Mouse (Mus musculus) activated CD4-positive, CD25-positive, alpha-beta regulatory T cell, adult 4 months (primary cell): ENCODE measurements around the gene Snx14. TPM values are rescaled to one million over a fixed set of nuclear protein-coding genes. Genes with fewer than 3 reads are reported as not detected.

ENCODE experiments used
- ATAC-seq: one replicate; pipeline ENCODE4 v1.8.0; 2017
- polyA plus RNA-seq, 2 experiments: library from polyadenylated mRNA; unstranded; fragments of 100-300 nt; shearing (Covaris generic); gene quantifications; one replicate each; pipeline ENCODE4 v1.2.1; 2017

The Snx14 gene
- polyA plus RNA-seq, 2 experiments from 2014 or later = 40.0 to 44.5 TPM

GRCm38 (mm10) chr9:88342241-88342640 lies 96.5 kb downstream of the Snx14 start:
- no peak for ATAC-seq

- ATAC-seq = no peak
Observed at GRCm38 (mm10) chr9:88340819-88341218, 97.9 kb downstream of the Snx14 start.

- no peak for ATAC-seq
Observed at GRCm38 (mm10) chr9:88335839-88336238, 102.9 kb downstream of the Snx14 start.

GRCm38 (mm10) chr9:88332447-88332846 lies 106.3 kb downstream of the Snx14 start:
- peak; percentile 26 for ATAC-seq

GRCm38 (mm10) chr9:88330316-88330715 lies 108.4 kb downstream of the Snx14 start:
- no peak for ATAC-seq

- ATAC-seq = peak; percentile 53
Observed at GRCm38 (mm10) chr9:88329166-88329748, 109.5 kb downstream of the Snx14 start.

- ATAC-seq = no peak
Observed at GRCm38 (mm10) chr9:88328666-88329065, 110.1 kb downstream of the Snx14 start.

- ATAC-seq = peak; percentile 49
Observed at GRCm38 (mm10) chr9:88326930-88327901, 111.5 kb downstream of the Snx14 start, which contains the start of gene Nt5e. Gene Nt5e, plus strand, starts transcription at chr9:88327197.

Other genes with a start within 250 kb of the Snx14 start
- gene Nt5e, start 111.8 kb downstream of the Snx14 start, polyA plus RNA-seq = 100 to 1,000 TPM; 168 to 186 TPM
- 1 to 10 TPM in 1 of 2 experiments, not detected in 1; 1.6 TPM for gene Gm20537, start 17.7 kb upstream of the Snx14 start, polyA plus RNA-seq
- 100 to 1,000 TPM; 113 to 115 TPM for gene Syncrip, start 43.6 kb upstream of the Snx14 start, polyA plus RNA-seq
- 10 to 100 TPM; 10.6 to 10.9 TPM for gene Zfp949, start 109.1 kb upstream of the Snx14 start, polyA plus RNA-seq
- gene Trim43a, start 141.9 kb upstream of the Snx14 start, polyA plus RNA-seq = not detected